Mouse (Mus musculus): ENCODE data around the gene Gm973.

DNA sequence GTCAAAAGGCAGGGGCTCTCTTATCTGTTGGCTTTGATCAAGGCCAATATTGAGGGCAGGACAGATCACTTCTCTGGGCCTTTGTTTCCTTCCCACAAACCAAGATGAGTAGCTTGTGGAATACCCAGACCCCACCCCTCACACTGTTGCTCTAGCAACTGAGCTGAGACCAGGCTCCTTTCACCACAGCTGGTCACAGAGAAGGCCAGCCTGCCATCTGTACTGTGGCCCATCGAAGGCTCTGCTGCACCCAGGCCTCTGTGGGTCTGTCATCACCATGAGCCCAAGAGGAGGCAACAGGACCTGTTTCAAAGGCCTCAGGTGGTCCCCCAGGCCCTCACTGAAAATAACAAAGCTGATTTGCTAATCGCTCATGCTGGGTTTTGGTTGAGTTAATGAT lies 99.0 kb downstream of the Gm973 start:
- TF ChIP-seq CTCF (IDR thresholded peaks at IDR 0.05; ENCODE audit: extremely low read depth, insufficient read length, insufficient replicate concordance, low read depth, low read length), result no peak
- TF ChIP-seq POLR2A (IDR thresholded peaks at IDR 0.05; ENCODE audit: low read depth, low read length), result no peak

Data from small intestine, adult 2 months (tissue).